Mouse (Mus musculus): Measurements from ENCODE around the gene Tnik. TPM values are rescaled to one million over a fixed set of nuclear protein-coding genes. Genes with fewer than 3 reads are reported as not detected.
A peak's percentile ranks its signal among the peaks of the same experiment; 100 is the strongest.

The Tnik gene
- polyA plus RNA-seq, 1 experiment: 142 TPM

GRCm38 (mm10) chr3:28591345-28591744 lies 328.3 kb downstream of the Tnik start:
- no peak overlapping the region for H3K4me3 ChIP-seq (ENCODE audit: insufficient read depth, low read depth, low read length)
- TF ChIP-seq POLR2A (IDR thresholded peaks at IDR 0.05; ENCODE audit: insufficient read depth, low read depth, low read length) (no peak), CTCF (IDR thresholded peaks at IDR 0.05; ENCODE audit: insufficient read depth, low read depth, low read length) (no peak)
- no peak overlapping the region for H3K27ac ChIP-seq (ENCODE audit: insufficient read depth, low read depth, low read length)
- 63% methylated on average over 7 of the region's 7 CpGs for WGBS
- peaks cover 19% of the 10 kb centered on the region for H3K4me1 ChIP-seq (ENCODE audit: control insufficient read depth, insufficient read depth, low read length)

DNA sequence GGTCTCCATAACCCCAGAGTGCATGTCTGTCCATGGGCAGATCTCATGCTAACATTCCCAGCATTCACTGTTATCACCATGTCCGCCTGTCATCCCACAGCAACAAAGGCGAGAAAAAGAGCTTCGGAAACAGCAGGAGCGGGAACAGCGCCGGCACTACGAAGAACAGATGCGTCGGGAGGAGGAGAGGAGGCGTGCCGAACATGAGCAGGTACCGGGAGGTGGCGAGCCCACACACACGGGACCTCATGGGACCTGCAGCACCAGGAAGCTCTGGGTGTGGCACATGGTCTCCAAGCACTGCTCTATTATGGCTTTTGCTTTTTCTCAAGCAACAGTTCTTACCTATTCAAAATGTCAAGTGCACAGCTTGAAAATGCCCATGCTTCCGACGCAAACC lies 330.9 kb downstream of the Tnik start:
- peak overlapping the region; percentile 50; the same call in 1 of the 2 replicates for H3K27ac ChIP-seq (ENCODE audit: insufficient read depth, low read depth, low read length)
- peaks cover 11% of the 10 kb centered on the region for H3K4me1 ChIP-seq (ENCODE audit: control insufficient read depth, insufficient read depth, low read length)
- WGBS: 84% methylated on average over 16 of the region's 16 CpGs
- H3K4me3 ChIP-seq (ENCODE audit: insufficient read depth, low read depth, low read length): no peak overlapping the region
- TF ChIP-seq POLR2A (IDR thresholded peaks at IDR 0.05; ENCODE audit: insufficient read depth, low read depth, low read length): no peak
- no peak for TF ChIP-seq CTCF (IDR thresholded peaks at IDR 0.05; ENCODE audit: insufficient read depth, low read depth, low read length)

GRCm38 (mm10) chr3:28599476-28599875 lies 336.5 kb downstream of the Tnik start:
- H3K4me3 ChIP-seq (ENCODE audit: insufficient read depth, low read depth, low read length): no peak overlapping the region
- peaks cover 4% of the 10 kb centered on the region; the same call in 1 of the 2 replicates for H3K4me1 ChIP-seq (ENCODE audit: control insufficient read depth, insufficient read depth, low read length)
- no peak for TF ChIP-seq CTCF (IDR thresholded peaks at IDR 0.05; ENCODE audit: insufficient read depth, low read depth, low read length)
- no peak for TF ChIP-seq POLR2A (IDR thresholded peaks at IDR 0.05; ENCODE audit: insufficient read depth, low read depth, low read length)
- WGBS: 61% methylated on average over 2 of the region's 2 CpGs
- H3K27ac ChIP-seq (ENCODE audit: insufficient read depth, low read depth, low read length): no peak overlapping the region; the same call in 1 of the 2 replicates

- WGBS: 70% methylated on average over 1 of the region's 1 CpGs
- Histone ChIP-seq H3K4me1 (ENCODE audit: control insufficient read depth, insufficient read depth, low read length) (peaks cover 4% of the 10 kb centered on the region; the same call in 1 of the 2 replicates), H3K4me3 (ENCODE audit: insufficient read depth, low read depth, low read length) (no peak overlapping the region), H3K27ac (ENCODE audit: insufficient read depth, low read depth, low read length) (no peak overlapping the region)
- TF ChIP-seq POLR2A (IDR thresholded peaks at IDR 0.05; ENCODE audit: insufficient read depth, low read depth, low read length): no peak
Observed at GRCm38 (mm10) chr3:28606741-28607140, 343.7 kb downstream of the Tnik start.

DNA sequence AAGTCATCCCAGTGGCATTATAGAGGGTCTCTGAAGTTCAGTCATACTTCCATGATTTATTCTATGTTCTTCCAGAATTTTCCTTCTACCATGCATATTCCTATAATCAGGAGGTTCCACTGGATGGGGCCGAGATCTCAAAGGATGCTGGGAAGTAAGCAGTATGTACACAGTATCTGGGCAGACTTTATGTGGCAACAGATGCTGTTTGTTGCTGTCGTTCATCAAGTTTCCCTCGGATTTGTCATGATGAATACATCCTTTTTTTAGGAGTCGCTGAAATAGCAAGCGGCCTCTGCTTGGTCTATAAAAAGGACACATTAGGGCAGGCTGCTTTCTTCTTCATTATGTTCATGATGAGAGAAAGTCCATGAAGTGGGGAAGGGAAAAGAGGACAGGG lies 349.3 kb downstream of the Tnik start:
- peaks cover 5% of the 10 kb centered on the region; the same call in 1 of the 2 replicates for H3K4me1 ChIP-seq (ENCODE audit: control insufficient read depth, insufficient read depth, low read length)
- 0 out of 2 replicates have a peak overlapping the region, but pooled peaks have one; percentile 57 for H3K27ac ChIP-seq (ENCODE audit: insufficient read depth, low read depth, low read length)
- H3K4me3 ChIP-seq (ENCODE audit: insufficient read depth, low read depth, low read length): no peak overlapping the region
- TF ChIP-seq POLR2A (IDR thresholded peaks at IDR 0.05; ENCODE audit: insufficient read depth, low read depth, low read length) (no peak), CTCF (IDR thresholded peaks at IDR 0.05; ENCODE audit: insufficient read depth, low read depth, low read length) (no peak)
- 36% methylated on average over 5 of the region's 5 CpGs for WGBS

DNA sequence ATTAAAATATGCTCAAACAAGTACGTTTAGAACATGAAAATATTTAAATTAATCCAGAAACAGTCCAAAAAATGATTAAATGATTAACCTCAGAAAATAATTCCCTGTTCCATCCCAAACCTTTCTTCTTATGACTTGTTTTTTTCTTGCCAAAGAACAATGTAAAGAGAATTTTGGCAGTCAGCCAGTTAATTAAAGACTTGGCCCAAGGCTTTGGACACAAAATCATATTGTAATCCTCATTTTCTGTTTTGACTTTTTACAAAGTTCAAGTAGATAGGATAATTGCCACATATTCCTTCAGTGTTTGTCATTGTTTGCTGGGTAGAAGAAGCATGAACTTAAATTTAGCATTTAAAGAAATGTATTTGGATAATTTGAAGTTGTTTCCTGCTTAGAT lies 353.4 kb downstream of the Tnik start:
- Histone ChIP-seq H3K27ac (ENCODE audit: insufficient read depth, low read depth, low read length) (no peak overlapping the region), H3K4me3 (ENCODE audit: insufficient read depth, low read depth, low read length) (no peak overlapping the region), H3K4me1 (ENCODE audit: control insufficient read depth, insufficient read depth, low read length) (peaks cover 8% of the 10 kb centered on the region; the same call in 1 of the 2 replicates)
- WGBS: 34% methylated on average over 1 of the region's 1 CpGs
- no peak for TF ChIP-seq POLR2A (IDR thresholded peaks at IDR 0.05; ENCODE audit: insufficient read depth, low read depth, low read length)
- TF ChIP-seq CTCF (IDR thresholded peaks at IDR 0.05; ENCODE audit: insufficient read depth, low read depth, low read length): no peak

- no peak overlapping the region for H3K4me3 ChIP-seq (ENCODE audit: insufficient read depth, low read depth, low read length)
- H3K4me1 ChIP-seq (ENCODE audit: control insufficient read depth, insufficient read depth, low read length): peaks cover 8% of the 10 kb centered on the region; the same call in 1 of the 2 replicates
- TF ChIP-seq POLR2A (IDR thresholded peaks at IDR 0.05; ENCODE audit: insufficient read depth, low read depth, low read length) (no peak), CTCF (IDR thresholded peaks at IDR 0.05; ENCODE audit: insufficient read depth, low read depth, low read length) (no peak)
- H3K27ac ChIP-seq (ENCODE audit: insufficient read depth, low read depth, low read length): peak overlapping the region; percentile 8; the same call in 1 of the 2 replicates
- 88% methylated on average over 5 of the region's 5 CpGs for WGBS
Observed at GRCm38 (mm10) chr3:28617008-28617627, 354.1 kb downstream of the Tnik start.

DNA sequence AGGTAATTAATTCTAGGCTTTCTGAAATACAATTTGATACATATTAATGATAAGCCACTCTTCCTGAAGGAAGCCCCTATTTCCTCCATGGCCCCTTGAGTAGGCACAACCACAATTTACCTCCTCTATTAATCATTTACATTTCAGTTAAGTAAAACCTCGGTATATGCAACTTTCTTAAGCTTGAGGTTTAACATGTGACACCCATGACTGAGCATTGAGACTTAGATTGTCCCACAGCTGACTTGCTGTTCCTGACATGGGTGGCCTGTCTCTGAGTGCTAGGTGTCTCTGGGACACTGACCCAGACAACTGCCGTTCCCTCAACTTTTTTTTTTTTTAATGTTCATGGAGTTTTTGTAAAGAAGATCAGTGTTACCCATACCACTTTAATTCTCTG lies 358.8 kb downstream of the Tnik start:
- 82% methylated on average over 2 of the region's 2 CpGs for WGBS
- Histone ChIP-seq H3K27ac (ENCODE audit: insufficient read depth, low read depth, low read length) (no peak overlapping the region), H3K4me1 (ENCODE audit: control insufficient read depth, insufficient read depth, low read length) (peaks cover 4% of the 10 kb centered on the region; the same call in 1 of the 2 replicates), H3K4me3 (ENCODE audit: insufficient read depth, low read depth, low read length) (no peak overlapping the region)
- TF ChIP-seq POLR2A (IDR thresholded peaks at IDR 0.05; ENCODE audit: insufficient read depth, low read depth, low read length) (no peak), CTCF (IDR thresholded peaks at IDR 0.05; ENCODE audit: insufficient read depth, low read depth, low read length) (no peak)

- 95% methylated on average over 6 of the region's 6 CpGs for WGBS
- no peaks in the 10 kb centered on the region for H3K4me1 ChIP-seq (ENCODE audit: control insufficient read depth, insufficient read depth, low read length)
- TF ChIP-seq POLR2A (IDR thresholded peaks at IDR 0.05; ENCODE audit: insufficient read depth, low read depth, low read length): no peak
- TF ChIP-seq CTCF (IDR thresholded peaks at IDR 0.05; ENCODE audit: insufficient read depth, low read depth, low read length): no peak
Observed at GRCm38 (mm10) chr3:28626816-28627215, 363.8 kb downstream of the Tnik start.

More at GRCm38 (mm10) chr3:28626816-28627215, 363.8 kb downstream of the Tnik start:
- no peak overlapping the region for H3K4me3 ChIP-seq (ENCODE audit: insufficient read depth, low read depth, low read length)
- H3K27ac ChIP-seq (ENCODE audit: insufficient read depth, low read depth, low read length): no peak overlapping the region

Measured in olfactory bulb, adult 2 months (tissue).